Mouse (Mus musculus) thymus, adult 2 months (tissue): Measurements from ENCODE around the gene Sncg. TPM values are rescaled to one million over a fixed set of nuclear protein-coding genes. Genes with fewer than 3 reads are reported as not detected.

Experiments used
- DNase-seq: peaks from one replicate; pipeline ENCODE4 v3.0.0; 2021
- H3K27ac ChIP-seq: fragments of 200-500 bp; 2 replicates; pipeline ENCODE4 v1.5.1; 2012; ENCODE audit warnings: low read length, control low read depth; ENCODE audit not compliant: control insufficient read depth, insufficient read depth
- H3K27me3 ChIP-seq: fragments of 200-500 bp; 2 replicates; pipeline ENCODE4 v1.6.1; 2012; ENCODE audit warnings: mild to moderate bottlenecking, low read length, moderate library complexity, mixed read lengths; ENCODE audit not compliant: control insufficient read depth, insufficient read depth
- H3K36me3 ChIP-seq: fragments of 200-500 bp; 2 replicates; pipeline ENCODE4 v1.6.1; 2012; ENCODE audit warnings: mild to moderate bottlenecking, low read length, moderate library complexity; ENCODE audit not compliant: control insufficient read depth, insufficient read depth
- H3K4me1 ChIP-seq: fragments of 200-500 bp; replicated peaks from 2 replicates; pipeline ENCODE4 v1.6.1; 2012; ENCODE audit warnings: low read length; ENCODE audit not compliant: control insufficient read depth, insufficient read depth
- H3K4me3 ChIP-seq: fragments of 200-500 bp; 2 replicates; pipeline ENCODE4 v1.5.1; 2012; ENCODE audit warnings: mild to moderate bottlenecking, low read length, control low read depth, moderate library complexity; ENCODE audit not compliant: control insufficient read depth, insufficient read depth
- CTCF ChIP-seq: fragments of 200-500 bp; IDR thresholded peaks from 2 replicates; pipeline ENCODE4 v1.5.1; 2012; ENCODE audit warnings: mild to moderate bottlenecking, control low read depth, low read length, moderate library complexity, borderline replicate concordance; ENCODE audit not compliant: control insufficient read depth, poor library complexity, insufficient read depth; ENCODE audit errors: extremely low read depth
- POLR2A ChIP-seq: fragments of 200-500 bp; IDR thresholded peaks from 2 replicates; pipeline ENCODE4 v1.6.1; 2012; ENCODE audit warnings: mild to moderate bottlenecking, low read length, control low read depth, moderate library complexity; ENCODE audit not compliant: control insufficient read depth, poor library complexity, insufficient read depth; ENCODE audit errors: extremely low read depth
- WGBS: fragments of 180-500 bp; shearing (Covaris S2); methylation state at CpG from one replicate; pipeline ENCODE4 v1.1.7; 2018; 5-methylcytosine and 5-hydroxymethylcytosine counted together
- polyA plus RNA-seq: library from polyadenylated mRNA; depleted of rRNA; stranded (reverse); fragments of >200 nt; gene quantifications from 2 replicates; pipeline ENCODE4 v1.2.3, GENCODE M21; 2012

Gene Sncg
- polyA plus RNA-seq, 1 experiment: 10.2 TPM

GRCm38 (mm10) chr14:34402871-34403270, 28.3 kb upstream of the Sncg start:
- Histone ChIP-seq H3K36me3 (no peaks in the 10 kb centered on the region), H3K27ac (no peak overlapping the region), H3K27me3 (no peaks in the 10 kb centered on the region), H3K4me1 (no peaks in the 10 kb centered on the region), H3K4me3 (no peak overlapping the region)
- WGBS: 89% methylated on average over 8 of the region's 8 CpGs
- TF ChIP-seq CTCF (no peak), POLR2A (no peak)
- no peak for DNase-seq

- peak; percentile 73 for DNase-seq
- no peaks in the 10 kb centered on the region for H3K27me3 ChIP-seq
- WGBS: 32% methylated on average over 6 of the region's 6 CpGs
- H3K4me3 ChIP-seq: no peak overlapping the region
- no peak overlapping the region for H3K27ac ChIP-seq
- no peaks in the 10 kb centered on the region for H3K36me3 ChIP-seq
- no peaks in the 10 kb centered on the region for H3K4me1 ChIP-seq
- TF ChIP-seq CTCF (peak; percentile 94; the same call in 1 of the 2 replicates), POLR2A (no peak)
These were observed 26.5 kb upstream of the Sncg start for GRCm38 (mm10) chr14:34401135-34401534.

- H3K4me1 ChIP-seq: no peaks in the 10 kb centered on the region
- TF ChIP-seq POLR2A: no peak
- TF ChIP-seq CTCF: no peak
- 90% methylated on average over 3 of the region's 3 CpGs for WGBS
- H3K27me3 ChIP-seq: no peaks in the 10 kb centered on the region
- DNase-seq: no peak
- H3K36me3 ChIP-seq: no peaks in the 10 kb centered on the region
- H3K27ac ChIP-seq: no peak overlapping the region
- H3K4me3 ChIP-seq: no peak overlapping the region
These were observed 25.4 kb upstream of the Sncg start for GRCm38 (mm10) chr14:34400021-34400420.

DNA sequence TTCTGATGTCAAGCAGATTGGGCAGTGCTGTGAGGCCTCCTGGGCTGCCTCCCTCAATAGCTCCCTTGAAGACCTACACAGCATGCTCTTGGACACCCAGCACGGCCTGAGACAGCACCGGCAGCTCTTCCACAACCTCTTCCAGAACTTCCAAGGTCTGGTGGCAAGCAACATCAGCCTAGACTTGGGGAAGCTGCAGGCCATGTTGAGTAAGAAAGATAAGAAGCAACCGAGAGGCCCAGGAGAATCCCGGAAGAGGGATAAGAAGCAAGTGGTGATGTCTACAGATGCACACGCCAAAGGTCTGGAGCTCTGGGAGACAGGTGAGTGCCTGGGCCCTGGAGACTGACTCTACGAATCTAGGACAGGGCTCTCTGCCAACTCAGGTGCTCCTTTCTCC, 24.7 kb upstream of the Sncg start:
- WGBS: 95% methylated on average over 6 of the region's 6 CpGs
- no peaks in the 10 kb centered on the region for H3K36me3 ChIP-seq
- no peaks in the 10 kb centered on the region for H3K27me3 ChIP-seq
- no peak overlapping the region for H3K4me3 ChIP-seq
- H3K27ac ChIP-seq: no peak overlapping the region
- TF ChIP-seq CTCF (no peak), POLR2A (no peak)
- H3K4me1 ChIP-seq: no peaks in the 10 kb centered on the region
- DNase-seq: no peak

GRCm38 (mm10) chr14:34398901-34399300, 24.3 kb upstream of the Sncg start:
- Histone ChIP-seq H3K36me3 (no peaks in the 10 kb centered on the region), H3K4me1 (no peaks in the 10 kb centered on the region), H3K27me3 (no peaks in the 10 kb centered on the region), H3K4me3 (no peak overlapping the region), H3K27ac (no peak overlapping the region)
- no peak for DNase-seq
- no peak for TF ChIP-seq CTCF
- TF ChIP-seq POLR2A: no peak
- WGBS: 93% methylated on average over 21 of the region's 21 CpGs

- TF ChIP-seq CTCF (no peak), POLR2A (no peak)
- DNase-seq: no peak
- no peaks in the 10 kb centered on the region for H3K27me3 ChIP-seq
- H3K27ac ChIP-seq: no peak overlapping the region
- H3K4me3 ChIP-seq: no peak overlapping the region
- H3K4me1 ChIP-seq: no peaks in the 10 kb centered on the region
- no peaks in the 10 kb centered on the region for H3K36me3 ChIP-seq
- 96% methylated on average over 5 of the region's 5 CpGs for WGBS
These were observed 23.3 kb upstream of the Sncg start for GRCm38 (mm10) chr14:34397871-34398270.

DNA sequence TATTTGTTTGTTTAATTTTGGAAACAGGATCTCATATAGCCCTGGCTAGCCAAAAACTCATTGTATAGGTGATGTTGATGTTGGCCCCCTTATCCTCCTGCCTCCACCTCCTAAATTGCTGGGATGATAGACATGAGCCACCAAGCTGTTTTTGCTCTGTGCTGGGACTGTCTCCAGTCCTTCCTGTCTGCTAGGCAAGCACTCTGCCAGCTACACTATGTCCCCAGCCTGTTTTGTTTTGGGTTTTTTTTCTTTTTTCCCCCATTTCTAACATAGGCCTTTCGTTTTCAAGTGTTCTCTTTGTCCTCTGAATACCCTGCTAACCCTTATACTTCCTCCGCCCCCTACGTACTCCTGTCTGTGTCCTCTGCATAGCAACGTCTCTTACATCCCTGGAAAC, 18.7 kb upstream of the Sncg start:
- H3K36me3 ChIP-seq: no peaks in the 10 kb centered on the region
- H3K27ac ChIP-seq: no peak overlapping the region
- TF ChIP-seq POLR2A (no peak), CTCF (no peak)
- H3K4me3 ChIP-seq: no peak overlapping the region
- no peaks in the 10 kb centered on the region for H3K27me3 ChIP-seq
- DNase-seq: no peak
- WGBS: 81% methylated on average over 4 of the region's 4 CpGs
- no peaks in the 10 kb centered on the region for H3K4me1 ChIP-seq
